Mouse (Mus musculus): ENCODE measurements around the gene Tbc1d8. TPM values are rescaled to one million over a fixed set of nuclear protein-coding genes. Genes with fewer than 3 reads are reported as not detected.

Tbc1d8 gene
- polyA plus RNA-seq, 1 experiment = not detected

GRCm38 (mm10) chr1:39373378-39373777 lies 105.2 kb downstream of the Tbc1d8 start:
- Histone ChIP-seq H3K27ac (ENCODE audit: insufficient read depth, low read depth, low read length) (no peak overlapping the region), H3K4me3 (ENCODE audit: insufficient read depth, low read depth, low read length) (no peak overlapping the region), H3K4me1 (ENCODE audit: control insufficient read depth, insufficient read depth, low read length) (no peaks in the 10 kb centered on the region)
- TF ChIP-seq CTCF (IDR thresholded peaks at IDR 0.05; ENCODE audit: insufficient read depth, low read depth, low read length) (no peak), POLR2A (IDR thresholded peaks at IDR 0.05; ENCODE audit: insufficient read depth, low read depth, low read length) (no peak)
- WGBS = 63% methylated on average over 4 of the region's 4 CpGs

- H3K4me1 ChIP-seq (ENCODE audit: control insufficient read depth, insufficient read depth, low read length) = no peaks in the 10 kb centered on the region
- TF ChIP-seq POLR2A (IDR thresholded peaks at IDR 0.05; ENCODE audit: insufficient read depth, low read depth, low read length) = no peak
- TF ChIP-seq CTCF (IDR thresholded peaks at IDR 0.05; ENCODE audit: insufficient read depth, low read depth, low read length) = no peak
- no peak overlapping the region for H3K4me3 ChIP-seq (ENCODE audit: insufficient read depth, low read depth, low read length)
- WGBS = 47% methylated on average over 8 of the region's 8 CpGs
- H3K27ac ChIP-seq (ENCODE audit: insufficient read depth, low read depth, low read length) = no peak overlapping the region
Observed at GRCm38 (mm10) chr1:39372220-39372843, 106.2 kb downstream of the Tbc1d8 start.

- 80% methylated on average over 6 of the region's 6 CpGs for WGBS
- H3K4me3 ChIP-seq (ENCODE audit: insufficient read depth, low read depth, low read length) = no peak overlapping the region
Observed at GRCm38 (mm10) chr1:39370431-39370830, 108.1 kb downstream of the Tbc1d8 start.

GRCm38 (mm10) chr1:39368267-39368841 lies 110.2 kb downstream of the Tbc1d8 start:
- Histone ChIP-seq H3K27ac (ENCODE audit: insufficient read depth, low read depth, low read length) (peak overlapping the region; percentile 48), H3K4me3 (ENCODE audit: insufficient read depth, low read depth, low read length) (peak overlapping the region; percentile 91), H3K4me1 (ENCODE audit: control insufficient read depth, insufficient read depth, low read length) (no peaks in the 10 kb centered on the region; the same call in 1 of the 2 replicates)
- WGBS = under 1% methylated on average over 34 of the region's 34 CpGs
- no peak for TF ChIP-seq POLR2A (IDR thresholded peaks at IDR 0.05; ENCODE audit: insufficient read depth, low read depth, low read length)
- no peak for TF ChIP-seq CTCF (IDR thresholded peaks at IDR 0.05; ENCODE audit: insufficient read depth, low read depth, low read length)

More at GRCm38 (mm10) chr1:39370431-39370830, 108.1 kb downstream of the Tbc1d8 start:
- Histone ChIP-seq H3K27ac (ENCODE audit: insufficient read depth, low read depth, low read length) (no peak overlapping the region), H3K4me1 (ENCODE audit: control insufficient read depth, insufficient read depth, low read length) (no peaks in the 10 kb centered on the region; the same call in 1 of the 2 replicates)
- TF ChIP-seq POLR2A (IDR thresholded peaks at IDR 0.05; ENCODE audit: insufficient read depth, low read depth, low read length) (no peak), CTCF (IDR thresholded peaks at IDR 0.05; ENCODE audit: insufficient read depth, low read depth, low read length) (no peak)

GRCm38 (mm10) chr1:39367601-39368266 lies 110.8 kb downstream of the Tbc1d8 start, which contains the start of gene Rpl31:
TSS of gene Rpl31 (plus strand) at chr1:39367842.
- TF ChIP-seq POLR2A (IDR thresholded peaks at IDR 0.05; ENCODE audit: insufficient read depth, low read depth, low read length) (peak; percentile 68), CTCF (IDR thresholded peaks at IDR 0.05; ENCODE audit: insufficient read depth, low read depth, low read length) (no peak)
- H3K4me1 ChIP-seq (ENCODE audit: control insufficient read depth, insufficient read depth, low read length) = no peaks in the 10 kb centered on the region; the same call in 1 of the 2 replicates
- under 1% methylated on average over 62 of the region's 62 CpGs for WGBS
- H3K27ac ChIP-seq (ENCODE audit: insufficient read depth, low read depth, low read length) = peak within 1 kb of the TSS; percentile 55
- H3K4me3 ChIP-seq (ENCODE audit: insufficient read depth, low read depth, low read length) = peak within 1 kb of the TSS; percentile 91

- peak overlapping the region; percentile 55; the same call in 1 of the 2 replicates for H3K27ac ChIP-seq (ENCODE audit: insufficient read depth, low read depth, low read length)
- TF ChIP-seq CTCF (IDR thresholded peaks at IDR 0.05; ENCODE audit: insufficient read depth, low read depth, low read length) = no peak
- no peak for TF ChIP-seq POLR2A (IDR thresholded peaks at IDR 0.05; ENCODE audit: insufficient read depth, low read depth, low read length)
- no peaks in the 10 kb centered on the region; the same call in 1 of the 2 replicates for H3K4me1 ChIP-seq (ENCODE audit: control insufficient read depth, insufficient read depth, low read length)
- H3K4me3 ChIP-seq (ENCODE audit: insufficient read depth, low read depth, low read length) = peak overlapping the region; percentile 52
- WGBS = 17% methylated on average over 6 of the region's 6 CpGs
Observed at GRCm38 (mm10) chr1:39367045-39367444, 111.5 kb downstream of the Tbc1d8 start.

GRCm38 (mm10) chr1:39365562-39365961 lies 113.0 kb downstream of the Tbc1d8 start:
- H3K4me3 ChIP-seq (ENCODE audit: insufficient read depth, low read depth, low read length) = no peak overlapping the region
- H3K4me1 ChIP-seq (ENCODE audit: control insufficient read depth, insufficient read depth, low read length) = no peaks in the 10 kb centered on the region; the same call in 1 of the 2 replicates
- 75% methylated on average over 1 of the region's 1 CpGs for WGBS
- H3K27ac ChIP-seq (ENCODE audit: insufficient read depth, low read depth, low read length) = no peak overlapping the region
- no peak for TF ChIP-seq POLR2A (IDR thresholded peaks at IDR 0.05; ENCODE audit: insufficient read depth, low read depth, low read length)
- no peak for TF ChIP-seq CTCF (IDR thresholded peaks at IDR 0.05; ENCODE audit: insufficient read depth, low read depth, low read length)

- WGBS = 73% methylated on average over 7 of the region's 7 CpGs
- H3K4me3 ChIP-seq (ENCODE audit: insufficient read depth, low read depth, low read length) = no peak overlapping the region
Observed at GRCm38 (mm10) chr1:39362515-39362893, 116.1 kb downstream of the Tbc1d8 start.

More at GRCm38 (mm10) chr1:39362515-39362893, 116.1 kb downstream of the Tbc1d8 start:
- H3K27ac ChIP-seq (ENCODE audit: insufficient read depth, low read depth, low read length) = no peak overlapping the region
- H3K4me1 ChIP-seq (ENCODE audit: control insufficient read depth, insufficient read depth, low read length) = no peaks in the 10 kb centered on the region; the same call in 1 of the 2 replicates
- no peak for TF ChIP-seq CTCF (IDR thresholded peaks at IDR 0.05; ENCODE audit: insufficient read depth, low read depth, low read length)
- TF ChIP-seq POLR2A (IDR thresholded peaks at IDR 0.05; ENCODE audit: insufficient read depth, low read depth, low read length) = no peak
